Mouse (Mus musculus) gastrocnemius, postnatal 10 days (tissue): Measurements from ENCODE around the gene Gm21293. TPM values are rescaled to one million over a fixed set of nuclear protein-coding genes. Genes with fewer than 3 reads are reported as not detected.
"Not testable (repeated sequence)": the region's sequence is repeated elsewhere in the genome, so short reads cannot be mapped to it uniquely, and the experiment has no call there.

ENCODE experiments used
- DNase-seq: peaks from one replicate; pipeline ENCODE4 v3.0.0; 2021; ENCODE audit warnings: mixed read lengths
- long read RNA-seq, 2 experiments: library from polyadenylated mRNA; stranded (forward); transcript quantifications; one replicate each; pipeline ENCODE4 v2.0.0; 2021
- total RNA-seq, 2 experiments: library from RNA; stranded (reverse); gene quantifications; 2 replicates each; pipeline ENCODE4 v1.2.3; 2021

Gene Gm21293
- not detected for total RNA-seq
- long read RNA-seq, experiment 1 = 0 reads
- long read RNA-seq, experiment 2 = 0 reads

GRCm38 (mm10) chr10:104142687-104143086 lies at the start of gene Gm21293:
Gene Gm21293, plus strand, starts transcription at chr10:104142987.
- not testable (repeated sequence) for DNase-seq

GRCm38 (mm10) chr10:104110044-104110443 lies 32.7 kb upstream of the Gm21293 start:
- no peak for DNase-seq

- DNase-seq = no peak
Measured at GRCm38 (mm10) chr10:104118312-104118711, 24.5 kb upstream of the Gm21293 start.

- DNase-seq = not testable (repeated sequence)
Measured at GRCm38 (mm10) chr10:104151197-104151596, 8.4 kb downstream of the Gm21293 start, which contains the start of gene Gm6763. Gene Gm6763, plus strand, starts transcription at chr10:104151497.

GRCm38 (mm10) chr10:104159706-104160105 lies 16.9 kb downstream of the Gm21293 start, which contains the start of gene Gm8764:
Gene Gm8764, plus strand, starts transcription at chr10:104160006.
- DNase-seq = not testable (repeated sequence)

- not testable (repeated sequence) for DNase-seq
Measured at GRCm38 (mm10) chr10:104168215-104168614, 25.4 kb downstream of the Gm21293 start, which contains the start of gene Gm21304. Gene Gm21304, plus strand, starts transcription at chr10:104168515.

GRCm38 (mm10) chr10:104176724-104177123 lies 33.9 kb downstream of the Gm21293 start, which contains the start of gene Gm21312:
Gene Gm21312, plus strand, starts transcription at chr10:104177024.
- DNase-seq = not testable (repeated sequence)

GRCm38 (mm10) chr10:104185233-104185632 lies 42.4 kb downstream of the Gm21293 start, which contains the start of gene Gm20765:
Gene Gm20765, plus strand, starts transcription at chr10:104185533.
- not testable (repeated sequence) for DNase-seq

GRCm38 (mm10) chr10:104193742-104194141 lies 51.0 kb downstream of the Gm21293 start, which contains the start of gene Gm4340:
Gene Gm4340, plus strand, starts transcription at chr10:104194042.
- DNase-seq = not testable (repeated sequence)

Other genes with a start within 250 kb of the Gm21293 start
- not detected for gene Gm6763, start 8.5 kb downstream of the Gm21293 start, total RNA-seq
- not detected for gene Gm8764, start 17.0 kb downstream of the Gm21293 start, total RNA-seq
- gene Gm21304, start 25.5 kb downstream of the Gm21293 start, total RNA-seq = not detected
- not detected for gene Gm21312, start 34.0 kb downstream of the Gm21293 start, total RNA-seq
- gene Gm20765, start 42.5 kb downstream of the Gm21293 start, total RNA-seq = not detected
- not detected for gene Gm4340, start 51.1 kb downstream of the Gm21293 start, total RNA-seq